Mouse (Mus musculus) right cerebral cortex, postnatal 4 days (tissue): ENCODE data around the gene Slc5a10.

Experiments used
- DNase-seq: peaks from one replicate; pipeline ENCODE4 v3.0.0-alpha.2; 2022

Slc5a10 gene

DNA sequence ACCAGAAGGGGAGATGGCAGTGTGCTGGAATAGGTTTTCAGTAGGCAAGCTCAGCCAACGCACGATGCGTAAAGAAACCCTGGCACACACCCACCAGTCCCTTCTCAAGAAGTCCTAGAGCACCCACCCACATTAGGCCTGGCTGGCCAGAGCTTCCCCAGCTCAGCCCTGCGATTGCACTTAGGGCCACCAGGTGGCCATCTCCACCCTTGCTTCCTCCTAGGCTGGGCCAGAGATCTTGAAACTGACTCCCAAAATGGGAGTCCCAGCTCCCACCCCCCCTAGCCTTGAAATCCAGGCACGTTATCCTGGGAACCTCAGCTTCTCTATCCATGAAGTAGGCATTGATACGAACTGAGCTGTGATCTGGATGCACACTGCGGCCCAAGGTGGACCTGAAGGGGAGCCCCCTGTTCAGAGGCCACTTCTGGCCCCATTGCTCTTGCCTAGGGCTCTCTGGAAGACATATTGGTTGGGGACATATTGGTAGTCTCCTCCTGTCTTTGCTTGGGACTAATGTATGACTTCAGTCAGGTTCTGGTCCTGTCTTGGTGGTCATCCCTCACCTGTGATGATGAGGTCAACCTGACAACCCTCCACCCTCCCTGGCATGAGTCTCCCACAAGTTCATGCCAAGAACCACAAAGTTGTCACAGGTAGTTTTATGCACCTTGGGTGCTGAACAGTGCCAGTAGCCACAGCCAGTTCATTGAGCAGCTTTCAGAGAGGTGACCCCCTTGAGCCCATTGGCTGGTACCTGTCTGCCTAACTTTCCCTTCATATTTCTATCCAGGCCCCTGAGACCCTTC, 54.4 kb downstream of the Slc5a10 start:
- no peak for DNase-seq

GRCm38 (mm10) chr11:61665401-61665800, 55.2 kb downstream of the Slc5a10 start:
- no peak for DNase-seq

DNA sequence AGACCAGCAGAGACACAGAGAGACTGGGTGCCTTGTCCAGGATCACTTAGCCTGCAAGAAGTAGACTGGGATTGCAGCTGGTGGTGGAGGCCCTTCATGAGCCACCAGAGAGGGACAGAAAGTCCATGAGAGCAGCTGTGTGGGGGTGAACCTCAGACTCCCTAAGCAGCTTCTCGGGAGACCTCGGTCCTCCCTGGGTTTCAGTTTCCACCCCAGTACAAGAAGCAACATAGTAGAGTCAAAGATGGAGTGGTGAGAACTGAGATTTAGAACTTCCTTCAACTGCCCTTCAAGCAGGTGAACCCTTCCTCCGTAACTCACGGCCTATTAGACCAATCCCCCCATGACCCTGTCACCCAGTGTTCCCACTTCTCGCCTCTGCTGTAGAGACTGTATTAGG, 58.4 kb downstream of the Slc5a10 start:
- no peak for DNase-seq

DNA sequence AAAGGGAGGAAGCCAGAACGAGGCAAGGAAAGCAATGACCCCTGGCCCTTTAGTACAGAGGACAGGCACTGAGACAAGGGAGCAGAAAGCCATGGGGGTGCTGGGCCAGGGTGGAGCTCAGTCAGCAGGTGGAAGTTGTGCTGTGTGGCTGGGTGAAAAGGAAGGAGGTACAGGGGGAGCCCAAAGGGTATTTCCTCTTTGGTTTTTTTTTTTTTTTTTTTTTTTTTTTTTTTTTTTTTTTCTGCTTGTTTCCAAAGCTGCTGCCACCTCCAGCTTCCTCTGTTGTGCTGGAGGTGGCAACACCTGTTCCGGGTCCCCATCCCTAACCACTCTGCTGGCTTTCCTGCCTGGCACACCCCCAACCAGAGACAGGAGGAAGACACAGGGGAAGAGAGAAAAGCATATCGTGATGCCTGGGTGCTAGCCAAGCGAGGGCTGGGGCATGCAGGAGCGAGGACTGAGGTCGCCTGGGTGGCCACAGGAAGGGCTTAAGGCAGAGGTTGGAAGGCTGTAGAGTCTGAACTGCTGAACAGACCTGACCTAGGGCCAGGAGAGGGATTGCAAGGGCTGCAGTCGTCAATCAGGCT, 59.7 kb downstream of the Slc5a10 start:
- DNase-seq = no peak

DNA sequence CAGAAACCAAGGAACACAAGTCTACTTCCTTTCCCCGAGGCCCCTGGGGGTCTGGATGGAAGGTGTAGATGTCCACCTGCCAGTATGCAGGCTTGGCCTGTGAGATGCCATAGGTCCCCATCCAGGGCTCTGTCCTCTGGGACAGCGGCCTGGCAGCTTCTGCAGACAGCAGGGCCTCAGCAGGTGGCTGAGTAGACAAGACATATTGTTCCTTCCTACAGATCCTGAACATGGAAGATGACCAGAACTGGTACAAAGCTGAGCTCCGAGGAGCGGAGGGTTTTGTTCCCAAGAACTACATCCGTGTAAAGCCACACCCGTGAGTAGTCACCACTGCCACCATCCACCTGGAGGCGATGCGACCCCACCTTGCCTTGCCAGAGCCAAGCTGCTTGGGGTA, 60.6 kb downstream of the Slc5a10 start:
- DNase-seq = no peak

- no peak for DNase-seq
Measured at GRCm38 (mm10) chr11:61659011-61659858, 61.4 kb downstream of the Slc5a10 start.

DNA sequence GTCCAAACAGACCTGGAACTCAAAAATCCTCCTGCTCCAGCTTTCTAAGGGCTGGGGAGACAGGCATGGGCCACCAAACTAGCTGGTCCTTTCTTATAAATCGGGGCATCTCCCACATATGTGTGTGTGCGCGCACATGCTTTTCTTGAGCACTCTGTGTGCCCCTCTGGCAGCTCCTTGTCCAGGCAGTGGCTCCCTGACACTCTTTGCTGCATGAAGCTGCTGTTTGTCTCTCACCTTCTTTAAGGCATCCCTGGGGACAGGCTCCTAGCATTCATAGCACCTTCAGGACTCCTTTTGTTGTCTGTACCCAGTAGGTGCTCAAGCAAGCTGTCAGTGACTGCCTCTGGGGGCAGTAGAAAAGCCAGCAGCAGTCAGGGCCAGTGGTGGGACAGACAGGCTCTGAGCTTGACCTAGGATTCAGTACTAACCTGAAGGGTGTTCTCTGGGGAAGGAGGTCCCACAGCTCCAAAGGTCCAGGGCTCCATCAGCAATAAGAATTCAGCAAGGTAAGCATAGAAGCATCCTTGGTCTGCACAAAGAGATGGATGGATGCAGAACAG, 62.2 kb downstream of the Slc5a10 start:
- no peak for DNase-seq

- DNase-seq = no peak
Measured at GRCm38 (mm10) chr11:61657432-61657831, 63.2 kb downstream of the Slc5a10 start.

- no peak for DNase-seq
Measured at GRCm38 (mm10) chr11:61656148-61656850, 64.3 kb downstream of the Slc5a10 start.

- no peak for DNase-seq
Measured at GRCm38 (mm10) chr11:61655649-61656048, 65.0 kb downstream of the Slc5a10 start.

DNA sequence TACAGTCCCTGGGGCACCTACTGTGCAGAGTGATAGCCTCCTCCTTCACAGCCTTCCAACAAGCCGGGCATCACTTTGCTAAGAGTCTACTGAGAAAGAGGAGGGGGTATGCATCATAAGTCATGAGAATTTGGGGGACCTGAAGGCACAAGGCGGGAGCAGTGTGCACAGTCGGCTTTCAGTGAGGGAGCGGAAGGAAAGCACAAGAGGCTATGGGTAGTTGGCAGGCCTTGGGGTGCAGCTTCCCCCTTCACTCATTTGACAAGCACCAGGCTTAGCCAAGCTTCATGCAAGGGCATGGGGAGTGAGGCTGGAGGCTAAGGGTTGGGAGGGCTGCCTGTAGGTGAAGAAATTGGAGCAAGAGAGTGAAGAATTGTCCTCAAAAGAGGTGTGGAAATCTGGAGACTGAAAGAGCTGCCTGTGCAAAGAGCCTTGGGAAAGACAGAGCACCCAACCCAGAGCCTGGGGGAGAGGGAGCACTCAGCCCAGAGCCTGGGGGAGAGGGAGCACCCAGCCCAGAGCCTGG, 65.8 kb downstream of the Slc5a10 start:
- no peak for DNase-seq

DNA sequence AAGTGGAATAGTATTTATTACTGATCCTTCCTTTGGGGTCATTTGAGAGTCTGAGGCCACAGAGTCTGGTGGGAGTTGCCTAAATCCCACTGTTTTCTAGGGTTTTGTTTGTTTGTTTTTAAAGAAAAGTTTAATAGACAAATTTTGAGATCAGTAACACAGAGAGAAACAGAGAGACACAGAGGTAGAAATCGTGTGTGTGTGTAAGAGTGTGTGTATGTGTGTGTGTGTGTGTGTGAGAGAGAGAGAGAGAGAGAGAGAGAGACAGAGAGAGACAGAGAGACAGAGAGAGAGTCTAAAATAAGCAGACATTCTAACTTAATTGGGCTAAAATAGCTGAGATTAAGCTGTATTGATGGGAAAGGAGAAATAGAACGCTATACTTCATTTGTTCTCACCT, 67.1 kb downstream of the Slc5a10 start:
- no peak for DNase-seq

GRCm38 (mm10) chr11:61652686-61653447, 67.8 kb downstream of the Slc5a10 start, which contains the start of gene Grap:
Gene Grap, plus strand, starts transcription at chr11:61653265.
- no peak for DNase-seq

DNA sequence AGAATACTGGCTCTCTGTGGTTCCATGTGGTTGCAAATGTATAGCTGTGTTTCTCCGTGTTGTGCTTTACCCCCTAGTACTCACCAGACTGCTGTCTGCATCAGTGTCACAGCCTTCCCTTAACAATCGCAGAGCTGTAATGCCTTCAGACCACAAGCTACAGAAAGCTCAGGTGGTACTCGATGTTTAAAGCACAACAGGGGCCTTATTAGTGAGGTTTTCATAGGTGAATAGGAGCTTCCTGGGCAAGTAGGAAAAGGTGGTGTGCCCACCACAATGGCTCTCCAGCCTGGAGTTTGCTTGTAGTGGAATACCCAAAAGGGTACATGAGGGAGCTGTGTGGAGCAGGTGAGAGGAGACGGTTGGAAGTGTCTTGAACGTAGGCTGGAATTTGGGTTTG, 68.4 kb downstream of the Slc5a10 start:
- no peak for DNase-seq

DNA sequence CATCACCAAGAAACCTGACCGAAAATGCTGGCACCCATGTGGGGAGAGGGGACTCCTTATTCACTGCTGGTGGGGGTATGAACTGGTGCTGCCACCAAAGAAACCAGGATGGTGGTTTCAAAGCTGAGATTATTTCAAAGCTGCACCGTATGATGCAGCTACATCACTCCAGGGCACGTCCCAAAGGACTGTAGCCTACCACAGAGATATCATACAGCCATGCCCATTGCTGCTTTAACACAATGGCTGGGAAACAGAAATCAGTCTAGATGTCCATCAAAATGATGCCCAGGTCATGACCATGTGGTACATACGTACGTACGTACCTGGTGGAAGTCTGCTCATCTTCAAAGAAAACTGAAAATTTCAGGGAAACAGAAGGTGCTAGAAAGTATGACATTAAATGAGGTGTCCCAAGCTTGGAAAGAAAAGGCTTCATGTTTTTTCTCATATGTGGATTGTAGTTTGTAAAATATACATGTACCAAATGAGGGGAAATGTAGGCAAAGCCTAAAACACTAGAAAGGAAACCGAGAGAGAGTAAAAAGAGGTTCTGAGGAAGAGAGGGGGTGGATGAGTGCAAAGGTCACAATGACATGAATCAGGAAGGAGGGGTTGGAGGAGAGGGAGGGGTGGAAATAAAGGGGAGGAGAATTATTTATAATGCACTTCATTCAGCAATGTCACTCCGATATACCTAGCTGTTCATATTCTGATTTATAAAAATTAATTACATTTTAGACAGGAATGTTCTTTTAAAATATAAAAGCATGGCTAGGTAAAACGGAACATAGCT, 70.0 kb downstream of the Slc5a10 start:
- DNase-seq = no peak

DNA sequence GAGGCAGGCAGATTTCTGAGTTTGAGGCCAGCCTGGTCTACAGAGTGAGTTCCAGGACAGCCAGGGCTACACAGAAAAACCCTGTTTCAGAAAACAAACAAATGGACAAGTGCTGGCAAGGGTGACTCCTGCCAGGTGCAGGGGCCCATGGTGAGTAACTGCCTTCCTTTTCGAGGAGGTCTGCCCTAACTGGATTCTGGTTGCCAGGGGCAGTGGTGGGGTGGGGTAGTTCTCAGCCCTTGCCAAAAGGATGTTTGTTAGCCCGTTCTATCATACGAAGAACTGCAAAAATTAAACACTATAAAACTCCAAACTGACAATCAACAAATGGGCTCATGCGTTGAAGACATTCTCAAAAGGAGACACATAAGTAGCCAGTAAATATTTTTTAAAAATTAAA, 71.0 kb downstream of the Slc5a10 start:
- no peak for DNase-seq

GRCm38 (mm10) chr11:61649163-61649580, 71.5 kb downstream of the Slc5a10 start:
- no peak for DNase-seq

GRCm38 (mm10) chr11:61648749-61649115, 71.9 kb downstream of the Slc5a10 start:
- no peak for DNase-seq

DNA sequence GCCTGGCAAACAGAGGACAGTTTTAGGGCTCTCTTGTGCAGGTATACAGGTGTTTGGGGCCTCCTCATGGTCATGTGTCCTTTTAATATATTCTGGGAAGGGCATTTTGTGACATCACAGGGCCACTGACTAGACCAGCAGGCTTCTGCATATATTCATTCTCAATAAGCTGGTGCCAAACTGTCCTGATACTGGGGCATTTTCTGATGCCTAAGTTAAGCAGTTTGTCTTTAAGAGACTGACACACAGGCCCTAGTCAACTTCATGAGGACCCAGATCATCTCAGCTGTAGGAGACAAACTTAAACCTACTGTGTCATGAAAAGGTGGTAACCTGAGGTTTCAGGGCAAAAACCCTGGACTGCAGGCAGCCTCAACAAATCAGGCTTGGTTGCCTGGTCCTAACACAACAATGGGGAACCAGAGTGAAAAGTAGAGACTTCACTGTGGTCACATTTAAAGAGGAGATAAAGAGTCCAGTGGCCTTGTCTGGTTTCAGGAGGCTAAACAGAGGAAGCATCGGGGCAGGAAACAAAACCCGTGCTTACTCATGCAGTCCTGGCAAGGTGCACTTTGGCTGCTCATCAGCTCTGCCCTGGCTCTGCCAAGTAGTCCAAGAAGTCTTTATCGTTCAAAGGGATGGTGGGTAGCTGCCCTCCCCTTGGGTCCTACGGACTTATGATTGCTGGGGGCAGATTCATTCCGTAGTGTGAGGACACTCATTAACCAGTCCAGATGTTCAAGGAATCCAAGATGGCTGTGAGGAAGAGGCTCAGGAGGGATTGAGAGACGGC, 72.5 kb downstream of the Slc5a10 start:
- no peak for DNase-seq
